Mouse (Mus musculus) ES-E14 (cell line): ENCODE measurements around the gene Actn2. TPM values are rescaled to one million over a fixed set of nuclear protein-coding genes. Genes with fewer than 3 reads are reported as not detected.

ENCODE experiments used
- DNase-seq: peaks from one replicate; pipeline ENCODE4 v3.0.0-alpha.2; 2013; ENCODE audit warnings: low read depth, low spot score
- H3K27ac ChIP-seq: 2 replicates; pipeline ENCODE4 v1.5.1; 2012; ENCODE audit warnings: low read depth, mild to moderate bottlenecking, low read length, moderate library complexity, mixed read lengths; ENCODE audit not compliant: poor library complexity, insufficient read depth, severe bottlenecking
- H3K36me3 ChIP-seq: 2 replicates; pipeline ENCODE4 v1.6.1; 2012; ENCODE audit warnings: mild to moderate bottlenecking, low read length, moderate library complexity, mixed read lengths; ENCODE audit not compliant: control insufficient read depth, poor library complexity, insufficient read depth, severe bottlenecking
- H3K4me1 ChIP-seq, 2 experiments: fragments of 150-350 bp in 1 of 2; sonication (generic) in 1 of 2; 2 replicates each; pipeline ENCODE4 v1.6.1; 2012; ENCODE audit warnings: low read length in 2 of 2, mild to moderate bottlenecking in 1 of 2, mixed read lengths in 1 of 2; ENCODE audit not compliant: control insufficient read depth in 2 of 2, insufficient read depth in 2 of 2, poor library complexity in 1 of 2
- H3K4me3 ChIP-seq, 2 experiments: fragments of 150-350 bp in 1 of 2; sonication (generic) in 1 of 2; 2 replicates each; pipeline ENCODE4 v1.5.1; 2012; ENCODE audit warnings: low read length in 2 of 2, low read depth in 1 of 2, mild to moderate bottlenecking in 1 of 2, mixed read lengths in 1 of 2; ENCODE audit not compliant: insufficient read depth in 1 of 2, poor library complexity in 1 of 2, severe bottlenecking in 1 of 2
- H3K9ac ChIP-seq: 2 replicates; pipeline ENCODE4 v1.6.1; 2012; ENCODE audit warnings: low read depth, mild to moderate bottlenecking, low read length, mixed read lengths; ENCODE audit not compliant: poor library complexity, insufficient read depth, severe bottlenecking
- H3K9me3 ChIP-seq: fragments of 150-350 bp; sonication (generic); 2 replicates; pipeline ENCODE4 v1.6.1; 2012; ENCODE audit warnings: low read depth, mild to moderate bottlenecking, low read length; ENCODE audit not compliant: control insufficient read depth, insufficient read depth
- CHD2 ChIP-seq: IDR thresholded peaks from 2 replicates; pipeline ENCODE4 v1.6.1; 2014; ENCODE audit warnings: mild to moderate bottlenecking, low read depth, low read length, inconsistent platforms
- HCFC1 ChIP-seq: IDR thresholded peaks from 2 replicates; pipeline ENCODE4 v1.6.1; 2012; ENCODE audit warnings: low read length, inconsistent platforms, borderline replicate concordance; ENCODE audit not compliant: insufficient read depth
- MAFK ChIP-seq: IDR thresholded peaks from 2 replicates; pipeline ENCODE4 v1.6.1; 2014; ENCODE audit warnings: mild to moderate bottlenecking, low read depth, low read length, inconsistent platforms; ENCODE audit not compliant: insufficient read depth
- ZC3H11A ChIP-seq: IDR thresholded peaks from 2 replicates; pipeline ENCODE4 v1.6.1; 2012; ENCODE audit warnings: low read depth, mild to moderate bottlenecking, inconsistent platforms, low read length, borderline replicate concordance
- ZNF384 ChIP-seq: IDR thresholded peaks from 2 replicates; pipeline ENCODE4 v1.6.1; 2012; ENCODE audit warnings: low read depth, low read length, inconsistent platforms
- in situ Hi-C, 2 experiments: fragments of 600-800 bp; cut with MboI; formaldehyde crosslinking; loops; one replicate each; pipeline ENCODE4 v1.15.1; 2025; ENCODE audit warnings: low sequenced_read_pairs in 2 of 2, inconsistent platforms in 1 of 2; ENCODE audit not compliant: unreplicated experiment in 2 of 2
- total RNA-seq: library from RNA; depleted of rRNA; stranded (reverse); fragments of 300-350 nt; gene quantifications from 2 replicates; pipeline ENCODE4 v1.2.3, GENCODE M21; 2012; rRNA removed

The Actn2 gene
- 6.8 and 6.9 TPM in 2 replicates for total RNA-seq

- no peaks in the 10 kb centered on the region for H3K36me3 ChIP-seq
- H3K9me3 ChIP-seq: no peaks in the 10 kb centered on the region
- in situ Hi-C loops: no loop called here
- H3K4me1 ChIP-seq: no peaks in the 10 kb centered on the region; a peak in 1 of 4 replicates
- peak; percentile 90 for DNase-seq
- TF ChIP-seq ZNF384 (no peak), MAFK (no peak), HCFC1 (0 out of 2 replicates have a peak, but pooled peaks have one; percentile 35), ZC3H11A (no peak), CHD2 (no peak)
- H3K4me3 ChIP-seq: peak within 1 kb of the TSS; percentile 71 to 74
- no peak within 1 kb of the TSS for H3K27ac ChIP-seq
- H3K9ac ChIP-seq: peak within 1 kb of the TSS; percentile 78
Measured at GRCm38 (mm10) chr13:12340183-12340975, at the start of gene Actn2. Actn2 (minus strand) TSS chr13:12340760.

- Histone ChIP-seq H3K4me1 (no peaks in the 10 kb centered on the region), H3K36me3 (no peaks in the 10 kb centered on the region), H3K4me3 (no peak overlapping the region), H3K9ac (no peak overlapping the region), H3K27ac (no peak overlapping the region), H3K9me3 (no peaks in the 10 kb centered on the region)
- DNase-seq: no peak
- TF ChIP-seq MAFK (no peak), ZC3H11A (peak; percentile 86), ZNF384 (no peak)
- in situ Hi-C loops: no loop called here
Measured at GRCm38 (mm10) chr13:12386286-12386685, 45.7 kb upstream of the Actn2 start.

GRCm38 (mm10) chr13:12384796-12385195 is 44.2 kb upstream of the Actn2 start:
- no peak for DNase-seq
- Histone ChIP-seq H3K9ac (no peak overlapping the region), H3K4me3 (no peak overlapping the region), H3K27ac (no peak overlapping the region), H3K4me1 (no peaks in the 10 kb centered on the region), H3K9me3 (no peaks in the 10 kb centered on the region), H3K36me3 (no peaks in the 10 kb centered on the region)
- TF ChIP-seq ZNF384 (no peak), MAFK (no peak), ZC3H11A (no peak), CHD2 (no peak), HCFC1 (no peak)
- in situ Hi-C loops: no loop called here

GRCm38 (mm10) chr13:12376778-12377177 is 36.2 kb upstream of the Actn2 start:
- H3K9me3 ChIP-seq: no peaks in the 10 kb centered on the region
- no peak overlapping the region for H3K4me3 ChIP-seq
- in situ Hi-C loops: no loop called here
- H3K27ac ChIP-seq: no peak overlapping the region
- no peaks in the 10 kb centered on the region for H3K36me3 ChIP-seq
- DNase-seq: no peak
- H3K4me1 ChIP-seq: no peaks in the 10 kb centered on the region
- TF ChIP-seq CHD2 (no peak), ZC3H11A (no peak)
- H3K9ac ChIP-seq: no peak overlapping the region

GRCm38 (mm10) chr13:12372755-12373154 is 32.2 kb upstream of the Actn2 start:
- no peaks in the 10 kb centered on the region for H3K4me1 ChIP-seq
- H3K9me3 ChIP-seq: no peaks in the 10 kb centered on the region
- DNase-seq: no peak
- H3K27ac ChIP-seq: no peak overlapping the region
- in situ Hi-C loops: no loop called here
- no peaks in the 10 kb centered on the region for H3K36me3 ChIP-seq
- H3K9ac ChIP-seq: no peak overlapping the region
- no peak overlapping the region for H3K4me3 ChIP-seq
- TF ChIP-seq ZC3H11A (no peak), CHD2 (no peak)
